Mouse (Mus musculus) heart, adult 2 months (tissue): ENCODE data around the gene Npm3.

Source experiments
- CTCF ChIP-seq: fragments of 200-600 bp; IDR thresholded peaks from 2 replicates; pipeline ENCODE4 v1.8.1; 2022; ENCODE audit warnings: antibody characterized with exemption, mild to moderate bottlenecking, moderate library complexity
- EP300 ChIP-seq: fragments of 200-500 bp; IDR thresholded peaks from 2 replicates; pipeline ENCODE4 v1.6.1; 2011; ENCODE audit warnings: low read depth, low read length, control low read depth; ENCODE audit not compliant: insufficient read depth
- POLR2A ChIP-seq: fragments of 200-500 bp; IDR thresholded peaks from 2 replicates; pipeline ENCODE4 v1.6.1; 2011; ENCODE audit warnings: mild to moderate bottlenecking, low read depth, low read length, control low read depth; ENCODE audit not compliant: insufficient read depth

- TF ChIP-seq POLR2A (no peak), EP300 (no peak), CTCF (no peak)
These were observed 1.2 kb downstream of the Npm3 start for GRCm38 (mm10) chr19:45748206-45748605.
